Mouse (Mus musculus) spleen, postnatal 14 days (tissue): ENCODE measurements around the gene Ptger1.

Experiments
- DNase-seq, 2 experiments: peaks; one replicate each; pipeline ENCODE4 v3.0.0; 2021 to 2022; ENCODE audit warnings: low spot score in 2 of 2

The Ptger1 gene

DNA sequence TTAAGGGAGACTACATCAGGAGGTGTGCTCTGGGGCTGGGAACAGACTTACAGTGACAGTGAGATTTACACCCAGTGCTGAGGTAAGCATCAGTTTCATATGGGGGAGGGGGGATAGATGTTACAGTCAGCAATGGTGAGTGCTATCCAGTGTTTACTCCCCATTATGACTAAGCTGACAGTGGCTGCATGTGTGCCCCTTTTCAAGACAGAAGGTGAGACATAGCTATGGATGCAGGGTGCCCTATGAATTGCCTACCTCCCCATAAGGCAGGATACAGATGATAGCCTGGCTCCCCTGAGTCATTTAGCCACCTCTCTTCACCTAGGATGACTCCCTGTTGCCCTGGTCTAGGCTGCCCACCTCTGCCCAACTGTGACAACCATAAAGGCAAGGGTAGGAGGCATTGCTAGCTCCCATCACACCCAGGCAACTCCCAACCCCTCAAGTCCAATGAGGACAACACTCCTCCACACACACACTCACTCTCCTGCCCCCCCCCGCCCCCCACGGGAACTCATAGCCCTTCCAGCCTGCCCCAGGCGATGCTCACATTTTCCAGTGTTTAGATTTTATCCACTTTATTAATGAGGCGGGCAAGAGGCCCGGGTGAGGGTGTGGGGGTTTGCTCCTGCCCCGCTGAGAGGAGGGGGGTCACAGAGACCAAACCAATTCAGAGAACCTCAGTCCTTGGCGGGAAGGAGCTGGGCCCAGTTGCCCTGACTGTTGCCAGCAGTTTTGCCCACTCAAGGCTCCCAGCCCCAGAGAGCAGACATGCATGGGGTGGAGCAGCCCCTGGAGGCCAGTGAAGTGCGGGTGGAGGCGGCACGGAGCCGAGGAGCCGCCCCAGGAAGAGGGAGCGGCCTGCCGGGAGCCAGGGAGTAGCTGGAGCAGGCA is at the start of gene Ptger1:
Gene Ptger1 (plus strand): TSS at position 710 of the 897 bp plus-strand sequence.
- DNase-seq, result no peak

DNA sequence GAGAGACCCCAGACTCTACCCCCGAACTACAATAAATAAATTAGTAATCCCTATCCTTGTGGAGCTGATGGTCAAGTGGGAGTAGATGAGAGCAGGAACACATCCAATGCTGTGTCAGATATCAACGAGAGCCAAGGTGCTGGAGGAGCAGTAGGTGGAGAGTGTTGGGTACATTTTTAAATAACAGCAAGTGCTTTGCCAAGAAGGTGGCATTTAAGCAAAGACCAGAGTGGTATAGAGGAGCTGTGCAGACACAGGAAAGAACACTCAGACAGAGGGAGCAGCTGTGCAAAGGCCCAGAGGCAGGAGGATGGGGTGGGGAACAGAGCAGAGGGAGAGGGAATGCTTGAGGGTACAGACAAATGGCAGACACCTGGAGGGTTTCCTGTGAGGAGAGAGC is 49.4 kb upstream of the Ptger1 start:
- no peak for DNase-seq

DNA sequence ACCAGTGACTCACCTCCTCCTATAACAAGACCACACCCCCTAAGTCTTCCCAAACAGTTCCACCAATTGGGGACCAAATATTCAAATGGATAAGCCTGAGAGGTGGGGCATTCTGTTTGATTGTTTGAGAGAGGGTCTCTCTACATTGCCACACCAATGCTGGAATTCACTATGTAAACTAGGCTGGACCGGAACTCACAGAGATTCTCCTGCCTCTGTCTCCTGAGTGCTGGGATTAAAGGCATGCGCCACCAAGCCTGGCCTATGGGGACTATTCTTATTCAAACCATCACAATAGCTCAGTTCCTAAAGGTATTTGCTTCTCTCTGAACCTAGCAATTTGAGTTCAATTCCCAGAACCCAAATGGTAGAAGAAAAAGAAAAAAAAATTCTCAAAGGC is 47.9 kb upstream of the Ptger1 start:
- DNase-seq, result no peak

DNA sequence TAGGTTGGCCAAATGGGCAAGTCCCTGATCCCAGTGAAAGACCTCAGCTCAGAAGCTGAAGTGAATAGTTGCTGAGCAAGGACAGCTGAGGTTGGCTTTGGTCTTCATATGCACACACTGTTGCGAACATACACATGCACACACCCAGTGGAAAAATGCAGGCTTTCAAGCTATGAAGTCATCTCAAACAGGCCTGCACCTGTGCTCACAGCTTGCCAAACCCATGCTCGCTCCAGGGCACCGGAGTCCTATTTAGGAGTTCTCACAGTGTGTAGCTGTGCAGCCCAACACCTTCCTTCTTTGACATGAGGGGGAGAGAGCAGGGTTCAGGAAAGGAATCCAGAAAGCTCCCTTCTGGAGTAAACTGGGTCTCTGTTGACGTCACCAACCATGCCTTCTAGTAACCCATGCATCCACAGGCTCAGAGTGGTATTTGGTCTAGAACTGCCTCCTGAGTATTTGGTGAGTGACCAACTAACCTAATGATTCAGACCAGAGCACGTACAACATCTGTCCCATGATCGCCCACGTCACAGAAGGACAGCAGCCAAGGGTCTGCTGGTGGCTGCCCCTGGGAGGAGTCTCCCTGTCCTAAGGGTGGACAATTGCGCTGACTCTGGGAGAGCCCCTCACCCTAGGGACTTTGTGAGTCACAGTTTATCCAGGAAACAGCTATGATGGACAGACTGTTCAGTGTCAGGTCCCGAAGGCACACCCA is 46.8 kb upstream of the Ptger1 start:
- no peak for DNase-seq

- no peak for DNase-seq
These were observed 44.6 kb upstream of the Ptger1 start for GRCm38 (mm10) chr8:83621691-83622388.

DNA sequence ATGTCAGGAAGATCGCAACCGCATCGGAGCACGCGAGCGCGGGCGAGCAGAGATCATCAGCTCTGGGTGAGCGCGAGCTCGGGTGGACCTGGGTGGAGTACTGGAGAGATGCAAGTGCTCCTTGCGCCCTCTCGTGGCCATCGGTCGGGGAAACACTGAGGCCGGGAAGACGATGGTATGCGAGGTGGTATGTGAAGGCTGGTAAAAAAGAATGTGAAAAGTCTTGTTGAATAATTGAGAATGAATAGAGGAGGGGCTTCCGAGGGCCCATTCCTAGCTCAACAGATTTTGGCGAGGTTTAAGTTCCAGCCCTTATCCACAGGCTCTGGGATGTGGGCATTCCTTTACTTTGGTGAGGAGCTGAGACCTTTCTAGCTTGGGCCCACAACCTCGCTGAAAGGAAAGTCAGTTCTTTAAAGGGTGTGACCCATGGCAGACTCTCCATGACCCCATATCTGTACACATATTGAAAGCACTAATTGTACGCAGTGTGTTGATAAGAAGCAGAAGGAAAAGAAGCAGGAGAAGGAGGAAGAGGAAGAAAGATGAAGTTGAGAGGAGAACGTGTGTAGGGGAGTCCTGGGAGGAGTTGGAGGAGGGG is 44.0 kb upstream of the Ptger1 start:
- peak; percentile 82 to 88 for DNase-seq

DNA sequence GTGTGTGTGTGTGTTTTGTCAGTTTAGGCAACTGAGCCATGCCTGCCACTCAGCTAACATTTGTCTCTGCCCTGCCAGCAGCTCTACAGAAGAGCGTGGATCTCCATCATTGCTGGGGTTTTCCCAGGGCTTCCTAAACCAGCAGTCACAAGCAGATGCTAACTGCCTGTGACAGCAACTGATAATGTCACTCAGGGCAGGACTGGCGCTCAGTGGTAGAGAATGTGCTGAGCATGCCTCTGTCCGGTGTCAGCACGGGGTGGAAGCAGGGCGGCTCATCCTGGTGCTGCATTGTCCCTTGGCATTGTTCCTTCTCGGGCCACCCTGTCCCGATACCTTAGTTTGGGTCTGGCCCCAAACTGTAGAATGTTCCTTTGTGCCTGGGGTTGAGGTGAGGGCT is 42.9 kb upstream of the Ptger1 start:
- DNase-seq, result no peak

DNA sequence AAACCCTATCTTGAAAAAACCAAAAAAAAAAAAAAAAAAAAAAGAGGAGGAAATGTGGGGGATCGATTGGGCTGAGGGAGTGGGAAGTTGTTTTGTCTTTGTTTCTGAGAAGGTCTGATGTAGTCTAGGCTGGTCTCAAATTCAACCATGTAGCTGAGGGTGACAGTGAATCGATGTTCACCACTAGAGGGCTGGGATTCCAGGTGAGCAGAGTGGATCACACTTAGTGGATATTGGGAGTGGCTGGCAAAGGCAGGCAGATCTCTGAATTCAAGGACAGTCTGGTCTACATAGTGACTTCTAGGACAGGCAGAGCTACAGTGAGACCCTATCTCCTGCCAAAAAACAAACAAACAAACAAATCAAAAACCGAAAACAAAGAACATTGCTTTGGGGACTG is 41.7 kb upstream of the Ptger1 start:
- no peak for DNase-seq

DNA sequence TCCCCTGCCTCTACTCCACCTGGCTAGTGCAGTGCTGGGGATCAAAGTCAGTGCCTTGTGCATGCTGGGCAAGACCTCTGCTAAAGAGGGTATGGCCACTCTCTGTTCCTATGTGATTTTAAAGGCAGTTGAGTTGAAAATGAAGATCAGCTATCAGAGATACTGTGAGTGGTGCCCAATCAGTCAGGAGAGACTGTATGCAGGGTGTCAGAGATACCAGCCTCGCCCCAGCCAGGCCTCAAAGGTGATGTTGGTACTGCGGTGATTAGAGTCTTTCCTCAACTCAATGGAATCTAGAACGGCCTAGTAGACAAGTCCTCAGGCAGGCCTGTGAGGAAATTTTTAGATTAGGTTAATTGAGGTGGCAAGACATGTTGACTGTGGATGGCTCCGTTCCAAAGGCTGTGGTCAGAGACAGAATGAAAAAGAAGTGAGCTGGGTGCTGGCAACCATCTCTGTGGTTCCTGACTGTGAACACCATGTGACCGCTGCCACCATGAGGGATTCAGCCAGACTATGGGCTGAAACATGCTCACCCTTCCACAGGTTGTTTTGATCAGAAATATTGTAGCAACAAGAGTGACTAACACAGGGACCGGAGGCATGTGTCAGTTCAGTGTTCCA is 40.7 kb upstream of the Ptger1 start:
- DNase-seq, result no peak

DNA sequence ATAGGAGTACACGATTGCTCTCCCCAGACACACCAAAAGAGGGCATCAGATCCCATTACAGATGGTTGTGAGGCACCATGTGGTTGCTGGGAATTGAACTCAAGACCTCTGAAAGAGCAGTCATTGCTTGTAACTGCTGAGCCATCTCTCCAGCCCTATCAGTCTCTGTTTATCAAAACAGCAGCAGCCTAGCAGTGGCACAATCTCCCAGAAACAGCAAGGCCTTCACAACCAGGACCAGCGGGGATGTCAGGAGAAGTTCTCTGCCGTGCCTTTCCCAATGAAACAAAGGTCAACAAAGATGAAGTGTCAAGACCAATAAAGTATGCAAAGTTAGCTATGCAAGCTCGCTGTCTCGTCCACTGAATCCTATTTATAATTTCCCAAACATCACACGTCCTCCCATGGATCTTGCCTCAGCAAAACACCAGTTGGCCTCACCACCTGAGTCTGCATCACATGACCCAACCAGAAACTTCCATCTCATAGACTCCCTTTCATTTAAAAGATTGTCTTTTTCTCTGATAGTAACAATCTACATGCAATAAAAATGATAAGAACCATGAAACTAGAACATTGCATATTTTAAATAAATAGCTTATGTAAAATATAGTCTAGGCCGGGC is 34.3 kb upstream of the Ptger1 start:
- DNase-seq, result no peak

GRCm38 (mm10) chr8:83638856-83639255 is 27.6 kb upstream of the Ptger1 start:
- DNase-seq, result no peak

GRCm38 (mm10) chr8:83639649-83640048 is 26.8 kb upstream of the Ptger1 start:
- no peak for DNase-seq

DNA sequence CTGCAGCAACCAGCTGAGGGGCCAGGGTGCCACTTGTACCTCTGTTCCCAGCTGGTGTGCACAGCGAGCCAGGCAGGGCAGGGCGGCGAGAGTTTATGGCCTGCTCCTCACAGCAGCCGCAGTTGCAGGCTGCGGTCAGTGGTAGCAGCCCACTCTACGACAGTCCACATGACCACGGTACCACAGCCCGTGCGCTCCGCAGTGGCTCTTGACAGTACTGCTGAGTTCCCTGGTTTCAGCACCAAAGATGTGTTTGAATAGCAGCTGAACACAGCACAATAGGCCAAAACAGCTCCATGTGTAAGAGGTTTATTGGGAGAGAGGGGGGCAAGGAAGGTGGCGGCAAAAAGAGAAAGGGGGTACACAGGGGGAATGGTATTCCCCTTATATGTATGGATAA is 19.0 kb upstream of the Ptger1 start:
- DNase-seq, result no peak

DNA sequence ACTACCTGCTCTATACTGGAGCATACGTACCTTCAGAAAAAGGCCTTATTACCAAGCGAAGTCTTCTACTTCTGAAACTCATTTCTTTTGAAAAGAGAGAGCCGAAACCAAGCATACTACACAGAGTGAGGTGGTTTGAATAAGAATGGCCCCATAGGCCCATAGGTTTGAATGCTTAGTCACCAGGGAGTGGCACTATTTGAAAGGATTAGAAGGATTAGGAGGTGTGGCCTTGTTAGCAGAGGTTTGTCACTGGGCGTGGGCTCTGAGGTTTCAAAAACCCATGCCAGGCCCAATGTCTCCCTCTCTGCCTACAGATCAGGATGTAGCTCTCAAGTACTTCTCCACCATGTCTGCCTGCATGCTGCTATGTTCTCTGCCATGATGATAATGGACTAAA is 18.4 kb upstream of the Ptger1 start:
- DNase-seq, result no peak

DNA sequence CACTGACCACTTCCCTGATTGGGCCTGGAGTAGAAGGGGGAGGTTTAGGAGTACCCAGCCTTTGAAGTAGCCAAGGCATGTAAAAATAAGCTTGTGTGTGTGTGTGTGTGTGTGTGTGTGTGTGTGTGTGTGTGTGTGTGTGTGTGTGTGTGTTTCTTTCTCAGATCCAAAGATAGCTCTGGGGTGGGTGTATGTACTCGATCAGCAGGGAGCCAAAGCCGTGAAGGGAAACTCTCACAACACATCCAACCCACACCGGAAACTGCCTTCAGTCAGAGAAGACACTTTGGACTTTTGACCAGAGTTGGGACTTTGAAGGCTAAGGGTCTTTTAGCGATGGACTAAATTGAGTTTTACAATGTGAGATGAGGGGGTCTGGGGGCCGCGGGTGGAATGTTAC is 16.8 kb upstream of the Ptger1 start:
- DNase-seq, result no peak

- DNase-seq, result peak; percentile 88 to 91
These were observed 14.3 kb upstream of the Ptger1 start, which contains the start of gene Gipc1 for GRCm38 (mm10) chr8:83652030-83652743. Gene Gipc1, plus strand, starts transcription at chr8:83652677.

GRCm38 (mm10) chr8:83652744-83653661 is 13.5 kb upstream of the Ptger1 start:
- DNase-seq, result no peak

GRCm38 (mm10) chr8:83653662-83654017 is 12.8 kb upstream of the Ptger1 start:
- no peak for DNase-seq

- DNase-seq, result no peak
These were observed 11.8 kb upstream of the Ptger1 start for GRCm38 (mm10) chr8:83654725-83655124.
